Mouse (Mus musculus) liver, embryonic 11.5 days (tissue): Measurements from ENCODE around the gene Abhd2. TPM values are rescaled to one million over a fixed set of nuclear protein-coding genes. Genes with fewer than 3 reads are reported as not detected.

Experiments
- ATAC-seq: fragments of 200-750 bp; cut with Nextera tagmentation; replicated peaks from 2 replicates; pipeline ENCODE4 v1.8.0; 2017; ENCODE audit warnings: moderate number of reproducible peaks, mild to moderate bottlenecking, moderate TSS enrichment, moderate library complexity; ENCODE audit not compliant: low FRiP score
- DNase-seq: peaks from one replicate; pipeline ENCODE4 v3.0.0-alpha.2; 2017; ENCODE audit warnings: low spot score
- H3K27ac ChIP-seq: fragments of 300-500 bp; sonication (generic); 2 replicates; pipeline ENCODE4 v1.5.1; 2014; ENCODE audit warnings: mild to moderate bottlenecking, low read depth, low read length, control low read depth
- H3K27me3 ChIP-seq: fragments of 300-500 bp; sonication (generic); replicated peaks from 2 replicates; pipeline ENCODE4 v1.6.1; 2014; ENCODE audit warnings: low read length, mixed read lengths; ENCODE audit not compliant: control insufficient read depth, insufficient read depth
- H3K36me3 ChIP-seq: fragments of 300-500 bp; sonication (generic); 2 replicates; pipeline ENCODE4 v1.6.1; 2014; ENCODE audit warnings: mild to moderate bottlenecking, low read length, moderate library complexity, mixed read lengths; ENCODE audit not compliant: control insufficient read depth, insufficient read depth
- H3K4me1 ChIP-seq: fragments of 300-500 bp; sonication (generic); replicated peaks from 2 replicates; pipeline ENCODE4 v1.6.1; 2014; ENCODE audit warnings: low read length, mixed read lengths; ENCODE audit not compliant: control insufficient read depth, insufficient read depth
- H3K4me2 ChIP-seq: fragments of 300-500 bp; sonication (generic); 2 replicates; pipeline ENCODE4 v1.6.1; 2014; ENCODE audit warnings: mild to moderate bottlenecking, control low read depth, moderate library complexity
- H3K4me3 ChIP-seq: fragments of 300-500 bp; sonication (generic); 2 replicates; pipeline ENCODE4 v1.5.1; 2014; ENCODE audit warnings: low read depth, low read length, control low read depth
- H3K9ac ChIP-seq: fragments of 300-500 bp; sonication (generic); 2 replicates; pipeline ENCODE4 v1.6.1; 2014; ENCODE audit warnings: low read depth, low read length, control low read depth
- H3K9me3 ChIP-seq: fragments of 300-500 bp; sonication (generic); 2 replicates; pipeline ENCODE4 v1.6.1; 2016; ENCODE audit warnings: low read length, inconsistent platforms, mixed read lengths; ENCODE audit not compliant: control insufficient read depth
- WGBS: fragments of 180-500 bp; shearing (Covaris S2); extraction: QIAGEN DNeasy Blood & Tissue Kit; methylation state at CpG from one replicate; pipeline ENCODE4 v1.1.7; 2014; 5-methylcytosine and 5-hydroxymethylcytosine counted together
- polyA plus RNA-seq: library from polyadenylated mRNA; unstranded; fragments of >200 nt; fragmentation: Nextera tagmentation; extraction: Ambion mirVana; gene quantifications from 2 replicates; pipeline ENCODE4 v1.2.1, GENCODE M21; 2014

Abhd2 gene
- polyA plus RNA-seq, 1 experiment from 2014 or later: 11.5 TPM

GRCm38 (mm10) chr7:79293605-79294232 is 20.7 kb downstream of the Abhd2 start:
- Histone ChIP-seq H3K4me1 (0 out of 2 replicates have a peak, but pooled peaks cover 2% of the 10 kb centered on the region), H3K36me3 (no peaks in the 10 kb centered on the region), H3K4me2 (no peak overlapping the region), H3K4me3 (no peak overlapping the region), H3K27me3 (no peaks in the 10 kb centered on the region), H3K27ac (no peak overlapping the region), H3K9ac (no peak overlapping the region), H3K9me3 (no peaks in the 10 kb centered on the region)
- DNase-seq: no peak
- WGBS: 85% methylated on average over 14 of the region's 14 CpGs
- ATAC-seq: no peak

GRCm38 (mm10) chr7:79294449-79294980 is 21.5 kb downstream of the Abhd2 start:
- no peak for ATAC-seq
- no peak for DNase-seq
- Histone ChIP-seq H3K9me3 (no peaks in the 10 kb centered on the region), H3K36me3 (no peaks in the 10 kb centered on the region), H3K4me1 (0 out of 2 replicates have a peak, but pooled peaks cover 6% of the 10 kb centered on the region), H3K9ac (no peak overlapping the region), H3K27me3 (no peaks in the 10 kb centered on the region), H3K27ac (no peak overlapping the region), H3K4me3 (no peak overlapping the region), H3K4me2 (no peak overlapping the region)
- 85% methylated on average over 13 of the region's 13 CpGs for WGBS

- no peak overlapping the region for H3K4me2 ChIP-seq
These were observed 22.3 kb downstream of the Abhd2 start for GRCm38 (mm10) chr7:79295196-79295826.

GRCm38 (mm10) chr7:79298681-79299080 is 25.7 kb downstream of the Abhd2 start:
- no peak overlapping the region for H3K4me3 ChIP-seq
- no peaks in the 10 kb centered on the region for H3K36me3 ChIP-seq
- H3K9ac ChIP-seq: no peak overlapping the region
- H3K4me1 ChIP-seq: peaks cover 20% of the 10 kb centered on the region
- ATAC-seq (no peak), DNase-seq (no peak)
- no peaks in the 10 kb centered on the region for H3K9me3 ChIP-seq
- no peak overlapping the region for H3K4me2 ChIP-seq
- no peak overlapping the region for H3K27ac ChIP-seq
- 69% methylated on average over 1 of the region's 1 CpGs for WGBS
- no peaks in the 10 kb centered on the region for H3K27me3 ChIP-seq

More at GRCm38 (mm10) chr7:79295196-79295826, 22.3 kb downstream of the Abhd2 start:
- ATAC-seq: no peak
- no peak for DNase-seq
- Histone ChIP-seq H3K4me3 (no peak overlapping the region), H3K4me1 (peaks cover 10% of the 10 kb centered on the region; the same call in 1 of the 2 replicates), H3K9ac (no peak overlapping the region), H3K36me3 (no peaks in the 10 kb centered on the region), H3K9me3 (no peaks in the 10 kb centered on the region), H3K27me3 (no peaks in the 10 kb centered on the region), H3K27ac (no peak overlapping the region)
- 87% methylated on average over 13 of the region's 13 CpGs for WGBS

GRCm38 (mm10) chr7:79299548-79299947 is 26.5 kb downstream of the Abhd2 start:
- Histone ChIP-seq H3K9me3 (no peaks in the 10 kb centered on the region), H3K9ac (no peak overlapping the region), H3K27me3 (no peaks in the 10 kb centered on the region), H3K36me3 (no peaks in the 10 kb centered on the region), H3K4me1 (peaks cover 20% of the 10 kb centered on the region), H3K4me2 (no peak overlapping the region), H3K27ac (no peak overlapping the region), H3K4me3 (no peak overlapping the region)
- DNase-seq (no peak), ATAC-seq (no peak)
- WGBS: 67% methylated on average over 7 of the region's 7 CpGs

GRCm38 (mm10) chr7:79300432-79301151 is 27.6 kb downstream of the Abhd2 start:
- H3K4me2 ChIP-seq: no peak overlapping the region
- peaks cover 20% of the 10 kb centered on the region for H3K4me1 ChIP-seq
- no peak for DNase-seq
- H3K27me3 ChIP-seq: no peaks in the 10 kb centered on the region
- H3K36me3 ChIP-seq: no peaks in the 10 kb centered on the region
- peak overlapping the region; percentile 46; the same call in 1 of the 2 replicates for H3K27ac ChIP-seq
- no peak overlapping the region for H3K4me3 ChIP-seq
- H3K9me3 ChIP-seq: no peaks in the 10 kb centered on the region
- WGBS: 56% methylated on average over 13 of the region's 13 CpGs
- no peak for ATAC-seq
- H3K9ac ChIP-seq: no peak overlapping the region

GRCm38 (mm10) chr7:79302145-79302544 is 29.1 kb downstream of the Abhd2 start:
- Histone ChIP-seq H3K4me3 (no peak overlapping the region), H3K9ac (no peak overlapping the region), H3K4me2 (no peak overlapping the region), H3K27me3 (no peaks in the 10 kb centered on the region), H3K27ac (no peak overlapping the region), H3K4me1 (peaks cover 20% of the 10 kb centered on the region), H3K36me3 (no peaks in the 10 kb centered on the region), H3K9me3 (no peaks in the 10 kb centered on the region)
- ATAC-seq: no peak
- no peak for DNase-seq
- 85% methylated on average over 6 of the region's 6 CpGs for WGBS

- ATAC-seq (no peak), DNase-seq (no peak)
- H3K9ac ChIP-seq: no peak overlapping the region
- no peak overlapping the region for H3K4me2 ChIP-seq
- H3K9me3 ChIP-seq: no peaks in the 10 kb centered on the region
- peaks cover 20% of the 10 kb centered on the region for H3K4me1 ChIP-seq
- H3K27ac ChIP-seq: 0 out of 2 replicates have a peak overlapping the region, but pooled peaks have one; percentile 13
- H3K27me3 ChIP-seq: no peaks in the 10 kb centered on the region
- no peak overlapping the region for H3K4me3 ChIP-seq
- H3K36me3 ChIP-seq: no peaks in the 10 kb centered on the region
- 89% methylated on average over 2 of the region's 2 CpGs for WGBS
These were observed 29.6 kb downstream of the Abhd2 start for GRCm38 (mm10) chr7:79302586-79302985.
